Mouse (Mus musculus) cerebellum, adult 8-10 months (tissue): ENCODE measurements around the gene Slc24a3.

ENCODE experiments used
- DNase-seq: peaks from one replicate; pipeline ENCODE4 v3.0.0; 2022

Gene Slc24a3

DNA sequence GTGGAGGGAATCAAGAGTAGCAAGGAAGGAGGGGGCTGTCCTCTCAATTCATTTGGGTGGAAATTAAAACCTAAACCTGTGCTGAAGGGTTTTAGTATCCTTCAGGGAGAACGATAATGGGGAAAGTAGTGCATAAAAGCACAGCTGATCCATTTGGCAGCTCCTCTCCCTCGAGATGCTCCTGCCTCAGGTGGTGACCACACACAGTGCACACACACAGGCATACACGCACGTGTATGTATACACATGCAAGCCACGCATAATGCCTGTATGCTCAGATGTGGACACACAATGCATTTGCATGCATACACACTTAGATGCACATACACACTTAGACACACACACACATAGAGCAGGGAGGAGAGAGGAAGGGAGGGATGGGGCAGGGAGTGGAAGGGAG, 206.2 kb downstream of the Slc24a3 start:
- no peak for DNase-seq

DNA sequence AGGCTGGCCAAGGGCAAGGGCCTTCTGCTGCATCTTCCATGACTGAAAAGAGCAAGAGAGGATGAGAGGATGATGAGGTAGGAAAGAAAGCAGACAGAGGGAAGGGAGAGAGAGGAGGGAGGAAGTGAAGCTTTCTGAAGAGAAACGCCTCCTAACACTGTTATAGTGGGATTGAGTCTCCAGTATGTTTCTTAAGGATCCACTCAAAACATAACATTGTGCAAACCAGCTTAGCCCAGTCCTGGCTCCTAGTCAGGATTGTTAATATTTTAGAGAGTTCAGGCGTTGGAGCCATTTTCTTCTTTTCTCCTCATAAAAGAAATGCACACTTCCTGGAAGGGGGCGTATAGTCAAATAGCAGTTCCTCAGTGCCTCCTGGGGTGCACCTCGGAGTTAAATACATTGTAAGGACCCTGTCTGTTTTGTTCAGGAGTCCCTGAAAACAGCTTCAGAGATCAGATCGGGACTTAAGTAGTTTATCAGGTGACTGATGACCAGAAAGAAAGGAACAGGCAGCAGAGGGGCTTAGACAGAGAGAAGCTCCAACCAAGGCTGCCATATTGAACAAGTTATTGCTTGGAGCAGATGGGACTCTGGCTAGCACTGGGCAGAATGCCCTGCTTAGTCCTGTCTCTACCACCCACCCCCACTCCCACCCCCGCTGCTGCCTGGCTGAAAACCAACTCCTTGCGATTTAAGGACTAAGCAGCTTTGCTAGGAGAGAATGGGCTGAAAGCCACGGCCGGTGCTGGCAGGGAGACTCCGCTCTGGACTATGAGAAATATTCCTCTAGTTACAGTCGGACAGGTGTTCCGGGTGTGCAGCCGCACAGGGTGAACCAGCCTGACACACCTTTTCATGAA, 215.6 kb downstream of the Slc24a3 start:
- DNase-seq = peak; percentile 75

DNA sequence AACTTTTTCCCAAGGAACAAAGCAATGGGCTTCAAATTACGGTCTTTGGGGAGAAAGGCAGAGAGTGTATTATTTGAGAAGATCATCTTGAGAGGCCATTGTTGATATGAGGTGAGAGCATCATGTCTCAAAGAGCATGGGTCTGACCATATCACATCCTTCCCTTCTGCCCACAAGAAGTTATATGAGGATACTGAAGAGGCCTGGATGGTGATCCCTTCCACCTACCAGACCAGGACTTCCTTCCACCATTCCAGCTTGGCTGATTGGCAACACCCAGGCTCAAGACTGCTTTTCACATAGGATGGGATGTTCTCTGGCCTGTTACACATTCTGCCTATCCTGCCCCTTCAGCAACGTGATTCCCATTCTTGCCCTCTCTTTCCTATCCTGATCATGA, 216.7 kb downstream of the Slc24a3 start:
- DNase-seq = no peak

DNA sequence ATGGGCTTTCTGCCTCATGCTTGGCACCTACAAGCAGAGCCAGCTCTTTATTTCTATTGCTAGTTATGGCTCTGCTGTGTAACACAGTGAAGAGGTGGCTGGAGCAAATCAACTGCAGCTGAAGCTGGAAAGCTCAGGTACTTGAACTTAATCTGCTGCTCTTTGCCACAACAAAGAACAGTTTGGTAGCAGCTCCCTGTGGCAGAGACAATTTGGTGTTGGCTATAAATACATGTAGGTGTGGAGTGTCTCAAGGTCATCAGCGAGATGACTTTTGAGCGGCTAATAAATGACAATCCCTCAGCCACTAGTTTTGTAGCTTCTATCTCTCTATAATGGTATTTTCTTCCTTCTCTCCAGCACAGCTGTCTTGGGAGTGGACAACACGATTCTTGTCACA, 217.7 kb downstream of the Slc24a3 start:
- DNase-seq = no peak

DNA sequence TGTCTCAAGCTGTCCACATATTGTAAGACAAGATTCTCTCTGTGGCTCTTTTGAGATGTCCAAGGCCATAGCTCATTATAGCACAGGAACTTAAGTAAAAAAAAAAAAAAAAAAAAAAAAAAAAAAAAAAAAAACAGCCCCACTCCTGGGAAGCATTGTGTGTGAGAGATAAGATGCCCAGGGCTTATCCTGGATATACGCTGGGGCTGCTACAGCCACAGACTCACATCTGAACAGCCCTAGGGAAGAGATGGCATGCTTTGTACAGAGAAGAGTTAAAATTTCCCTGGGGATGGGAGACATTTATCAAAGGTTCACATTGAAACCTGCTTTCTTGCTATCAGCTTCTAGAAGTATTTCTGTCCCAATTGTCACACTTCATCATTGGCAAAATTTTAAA, 218.2 kb downstream of the Slc24a3 start:
- no peak for DNase-seq

DNA sequence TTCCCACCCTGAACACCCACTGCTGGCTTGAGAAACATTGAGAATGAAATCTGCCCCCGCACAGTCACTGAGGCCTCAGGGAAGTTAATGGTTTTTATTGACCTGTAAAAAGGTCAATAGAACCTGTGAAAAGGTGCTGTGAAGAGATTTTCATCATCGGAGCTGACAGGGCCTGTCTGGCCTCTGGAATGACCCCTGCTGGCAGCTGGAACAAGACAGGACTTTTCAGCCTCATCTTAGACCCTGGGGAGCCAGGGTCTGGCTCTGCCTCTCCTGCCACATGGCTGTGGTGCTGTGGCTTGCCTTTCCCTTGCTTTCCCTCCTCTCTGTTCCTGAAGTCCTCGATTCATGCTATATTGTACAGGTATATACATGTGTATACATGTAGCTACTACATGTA, 228.2 kb downstream of the Slc24a3 start:
- no peak for DNase-seq

DNA sequence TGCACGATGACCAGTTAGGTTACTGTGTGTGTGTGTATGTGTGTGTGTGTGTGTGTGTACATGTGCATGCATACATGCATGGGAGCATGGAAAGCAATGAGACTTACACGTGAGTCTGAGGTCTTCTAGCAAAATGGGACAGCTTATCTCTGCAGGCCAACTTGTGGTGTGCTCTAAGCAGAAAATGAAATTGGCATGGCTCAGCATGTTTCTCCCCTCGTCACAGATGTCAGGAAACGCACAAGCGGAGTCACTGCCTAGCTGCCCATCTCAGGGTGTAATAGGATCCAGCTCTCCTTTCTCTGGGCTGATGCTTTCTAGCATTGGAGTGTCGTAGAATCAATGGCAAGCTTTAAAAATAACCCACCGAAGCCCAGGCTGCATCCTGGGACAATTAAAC, 229.0 kb downstream of the Slc24a3 start:
- DNase-seq = no peak

DNA sequence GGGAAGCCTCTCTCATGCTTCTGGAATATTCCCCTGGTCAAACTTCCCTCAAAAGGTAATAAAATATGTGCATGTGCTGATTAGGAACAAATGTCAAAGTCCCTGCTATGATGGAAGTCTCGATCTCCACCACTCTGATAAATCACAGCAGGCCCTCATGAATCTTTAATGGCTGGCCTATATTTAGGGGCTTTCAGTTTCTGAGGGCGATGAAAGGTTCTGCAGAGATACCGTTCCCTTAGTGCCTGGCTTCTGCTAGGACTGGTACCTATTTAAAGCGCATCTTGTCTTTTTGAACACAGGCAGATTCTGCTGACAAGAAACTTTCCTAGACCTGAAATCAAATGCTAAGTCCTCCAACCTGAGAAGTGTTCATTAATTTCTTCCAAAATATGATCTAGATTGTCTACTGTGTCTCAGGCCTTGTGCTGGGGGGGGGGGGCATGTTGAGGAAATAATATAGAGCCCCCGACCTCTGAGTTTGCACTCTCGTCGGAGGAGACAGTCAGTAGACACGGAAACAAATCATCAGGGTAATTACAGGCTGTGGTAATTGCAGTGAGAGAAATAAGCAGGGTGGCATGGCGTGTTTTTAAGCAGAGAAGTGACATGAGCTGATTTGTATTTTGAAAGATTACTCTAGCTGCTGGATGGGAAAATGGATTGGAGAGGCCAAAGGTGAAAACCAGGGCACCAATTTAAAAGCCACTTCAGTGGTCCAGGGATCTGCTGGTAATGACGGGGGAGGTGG, 230.1 kb downstream of the Slc24a3 start:
- DNase-seq = no peak

DNA sequence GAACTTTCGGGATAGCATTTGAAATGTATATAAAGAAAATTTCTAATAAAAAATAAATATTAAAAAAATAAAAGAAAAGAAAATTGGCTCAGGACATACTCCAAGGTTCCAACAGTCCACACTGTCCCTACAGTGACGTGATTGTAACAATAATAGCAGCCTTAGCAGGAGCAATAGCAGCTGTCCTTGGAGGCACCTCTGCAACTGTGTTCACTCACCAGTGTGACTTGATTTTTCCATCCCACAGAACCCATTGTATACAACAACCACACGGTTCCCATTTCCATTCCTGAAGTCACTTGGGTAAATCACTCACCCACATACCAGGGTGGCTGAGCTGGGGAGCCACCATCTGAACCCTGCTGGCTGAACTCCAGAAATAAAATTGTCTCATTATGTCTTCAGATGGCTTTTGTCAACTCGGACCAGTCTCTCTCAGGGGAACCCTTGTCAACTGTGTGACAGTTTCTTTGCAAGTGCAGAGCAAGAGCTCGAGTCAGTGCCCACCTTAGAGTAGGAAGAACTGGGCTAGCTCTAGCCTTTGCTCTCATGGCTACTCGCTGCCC, 233.8 kb downstream of the Slc24a3 start:
- DNase-seq = no peak

DNA sequence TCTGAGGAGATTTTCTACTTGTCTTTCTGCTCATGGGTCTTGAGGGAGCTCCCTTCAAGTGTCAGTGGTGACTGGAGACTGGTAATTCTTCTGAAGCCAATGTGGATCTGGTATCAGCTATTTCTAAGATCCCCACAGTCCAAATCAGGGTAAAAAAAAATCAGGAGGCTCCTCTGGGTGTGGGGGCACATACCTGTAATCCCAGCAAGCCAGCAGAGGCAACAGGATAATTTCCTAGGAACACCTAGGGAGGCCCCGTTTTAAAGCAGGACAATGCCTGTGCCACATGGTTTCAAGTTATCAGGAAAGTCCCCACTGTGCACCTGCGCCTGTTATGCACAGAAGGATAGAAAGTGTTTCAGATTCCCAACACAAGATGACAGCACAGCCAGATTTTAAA, 234.4 kb downstream of the Slc24a3 start:
- no peak for DNase-seq

DNA sequence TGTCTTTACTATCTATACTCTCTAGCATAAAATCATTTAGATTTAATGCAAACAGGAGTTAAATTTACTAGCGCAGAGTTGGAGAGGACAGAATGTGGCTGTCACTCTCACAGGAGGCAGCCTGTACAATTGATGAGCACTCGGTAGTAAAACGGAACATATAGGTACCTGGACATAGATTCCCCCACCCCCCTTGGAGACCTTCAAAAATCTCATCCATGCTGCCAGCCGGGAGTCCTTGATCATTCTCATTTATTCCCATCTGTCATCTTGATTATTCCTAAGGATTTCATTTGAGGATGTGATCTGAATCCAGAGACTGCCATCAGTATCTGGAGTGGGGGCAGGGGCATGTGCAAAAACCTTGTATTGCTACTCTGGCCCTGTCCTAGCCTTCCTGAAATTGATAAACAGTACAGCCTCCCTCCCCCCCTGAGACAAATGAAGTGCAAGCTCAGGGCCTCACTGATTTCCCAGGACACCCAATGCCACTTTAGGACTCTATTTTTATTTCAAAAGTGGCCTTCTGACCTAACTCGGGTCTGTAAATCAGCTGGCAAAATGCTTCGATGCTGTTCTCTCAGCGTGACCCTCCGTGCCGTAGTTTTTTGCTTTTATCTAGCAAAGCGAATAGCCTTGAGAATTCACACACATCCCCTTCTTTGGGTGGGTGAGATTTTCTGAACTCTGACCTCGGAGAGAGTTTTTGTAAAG, 237.4 kb downstream of the Slc24a3 start:
- no peak for DNase-seq

DNA sequence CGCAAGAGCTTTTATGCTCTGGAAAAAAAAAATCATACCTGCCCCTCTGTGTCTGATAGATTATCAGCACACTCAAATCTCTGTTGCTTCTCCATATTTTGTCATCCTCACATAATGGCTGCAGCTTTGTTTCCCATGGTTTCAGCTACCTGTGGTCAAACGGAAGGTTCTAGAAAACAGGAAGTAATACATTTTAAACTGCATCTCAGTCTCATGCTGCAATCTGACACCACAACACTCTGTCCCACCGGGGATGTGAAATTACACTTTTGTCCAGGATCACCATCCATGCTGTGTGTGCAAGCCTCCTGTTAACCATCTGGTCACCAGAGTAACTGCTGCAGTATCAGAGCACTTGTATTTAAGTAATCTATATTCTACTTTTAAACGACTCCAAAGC, 238.2 kb downstream of the Slc24a3 start:
- no peak for DNase-seq

DNA sequence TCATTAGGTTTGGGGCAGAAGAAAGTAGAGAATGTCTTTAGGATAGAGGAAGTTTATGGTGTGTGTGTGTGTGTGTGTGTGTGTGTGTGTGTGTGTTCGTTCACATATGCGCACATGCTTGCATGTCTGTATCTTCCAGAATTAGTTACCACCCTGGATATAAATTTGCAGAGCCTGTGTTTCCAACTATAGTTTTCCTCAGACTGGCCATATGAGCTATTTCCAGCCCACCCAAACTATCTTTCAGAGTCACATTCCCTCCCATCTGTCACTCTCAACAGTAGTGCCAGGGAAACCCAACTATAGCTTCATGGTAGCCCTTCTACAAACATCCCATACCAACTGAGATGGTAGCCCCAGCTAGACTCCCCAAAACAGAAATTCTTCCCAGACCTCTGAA, 250.2 kb downstream of the Slc24a3 start:
- no peak for DNase-seq

DNA sequence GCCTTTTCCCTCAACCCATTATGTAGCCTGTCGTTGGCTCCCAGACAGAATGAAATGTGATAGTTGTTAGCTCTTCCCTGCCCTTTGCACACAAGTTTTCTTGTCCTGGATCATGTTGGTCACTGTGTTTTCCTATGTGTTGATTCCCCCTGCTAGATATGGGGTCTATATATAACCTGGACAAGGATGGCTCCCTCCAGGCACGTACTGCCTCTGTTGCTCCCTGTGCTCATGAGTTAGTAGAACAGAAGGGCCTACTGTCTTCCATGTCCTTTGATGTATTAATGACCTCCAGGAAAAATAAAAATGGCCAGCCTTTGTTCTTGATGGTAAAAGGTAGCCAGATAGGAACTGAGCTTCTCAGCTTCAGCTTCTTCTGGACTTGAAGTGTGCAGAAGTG, 251.5 kb downstream of the Slc24a3 start:
- DNase-seq = no peak

DNA sequence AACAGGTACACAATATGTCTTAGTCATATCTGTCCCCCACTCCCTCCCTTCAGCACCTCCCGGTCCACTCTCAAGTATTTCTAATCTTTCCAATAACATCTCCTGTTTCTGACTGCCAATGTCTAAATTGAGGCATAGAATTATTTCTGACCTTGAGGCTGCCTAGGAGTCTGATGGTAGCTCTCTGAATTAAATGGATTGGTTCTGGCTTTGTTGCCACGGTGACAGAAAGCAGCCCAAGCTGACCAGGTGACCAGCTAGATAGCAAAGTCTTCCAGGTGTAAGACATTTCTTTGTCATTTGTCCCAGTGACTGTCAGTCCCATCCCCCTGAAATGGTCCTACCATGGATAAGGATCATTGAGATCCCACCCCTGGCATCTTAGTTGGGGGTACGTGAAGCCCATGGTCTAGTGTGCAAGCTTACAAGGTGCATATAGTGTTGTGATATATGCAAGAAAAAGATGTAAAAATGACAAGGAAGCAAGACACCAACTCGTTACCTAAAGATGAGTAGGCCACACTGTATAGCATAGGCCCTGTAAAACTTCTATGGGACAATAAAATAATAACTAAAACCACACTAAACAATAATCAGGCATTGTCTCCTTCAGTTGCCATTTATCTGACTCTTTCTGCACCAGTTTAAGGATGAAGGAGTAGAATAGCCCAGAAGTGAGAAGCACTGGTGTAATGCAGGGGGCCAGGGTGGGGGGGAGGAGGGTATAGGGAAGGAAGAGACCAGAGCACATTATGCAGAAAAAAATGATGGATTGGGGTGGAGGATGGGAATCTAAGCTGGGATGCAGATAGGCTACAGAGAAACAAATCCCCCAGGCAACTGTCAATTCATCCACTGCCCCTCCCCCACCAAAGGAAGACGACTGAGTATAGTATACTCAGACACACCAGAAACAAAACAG, 253.7 kb downstream of the Slc24a3 start:
- DNase-seq = no peak

DNA sequence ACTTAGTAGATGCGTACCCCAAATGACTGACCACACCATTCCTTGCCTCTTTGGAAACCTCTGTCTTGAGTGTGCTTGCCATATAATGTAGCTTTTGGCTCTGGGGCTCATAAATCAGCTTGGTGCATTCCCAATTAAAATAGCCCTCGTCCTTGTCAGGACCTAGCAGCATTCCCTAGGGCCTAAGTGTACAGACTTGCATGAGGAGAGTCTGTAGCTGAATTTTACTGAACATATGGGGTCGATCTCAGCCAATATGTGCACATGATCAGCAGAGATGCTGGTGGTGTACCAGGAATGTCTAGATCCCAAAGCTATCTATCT, 254.3 kb downstream of the Slc24a3 start:
- no peak for DNase-seq

DNA sequence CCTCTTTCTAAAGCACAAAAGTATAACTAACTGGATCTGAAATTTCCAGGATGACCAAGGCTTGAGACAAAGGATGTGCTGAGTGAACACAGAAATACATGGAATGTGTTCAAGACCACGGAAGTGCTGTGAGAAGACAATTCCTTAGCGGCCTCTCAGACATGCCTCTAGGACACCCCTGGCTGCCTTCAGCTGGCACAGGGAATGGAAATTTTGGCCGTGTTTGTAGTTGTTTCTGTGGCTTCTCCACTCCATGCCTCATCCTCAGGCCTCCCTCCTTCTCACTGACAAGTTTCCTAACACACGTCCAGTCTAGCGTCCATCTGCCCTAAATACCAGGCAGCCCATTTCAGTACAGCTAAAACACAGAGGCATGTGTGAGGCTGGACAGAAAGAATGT, 262.4 kb downstream of the Slc24a3 start:
- DNase-seq = no peak

DNA sequence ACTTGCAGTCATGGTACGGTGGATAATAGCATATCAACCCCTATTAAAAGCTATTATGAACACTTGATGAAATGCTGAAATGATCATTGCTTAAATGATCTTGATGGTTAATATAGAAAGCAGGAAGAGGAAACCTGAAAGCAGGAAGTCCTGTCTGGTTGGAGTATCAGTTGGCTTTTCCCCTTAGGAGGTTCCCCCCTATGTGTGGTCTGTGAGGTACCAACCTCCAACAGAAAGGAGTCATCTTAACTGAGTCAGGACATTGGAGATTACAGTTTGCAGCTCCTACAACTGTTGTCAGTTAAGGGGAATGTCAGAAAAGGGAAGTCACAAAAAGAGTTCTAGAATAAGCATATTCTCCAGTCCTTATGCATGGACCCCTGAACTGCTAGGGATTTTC, 266.5 kb downstream of the Slc24a3 start:
- no peak for DNase-seq

DNA sequence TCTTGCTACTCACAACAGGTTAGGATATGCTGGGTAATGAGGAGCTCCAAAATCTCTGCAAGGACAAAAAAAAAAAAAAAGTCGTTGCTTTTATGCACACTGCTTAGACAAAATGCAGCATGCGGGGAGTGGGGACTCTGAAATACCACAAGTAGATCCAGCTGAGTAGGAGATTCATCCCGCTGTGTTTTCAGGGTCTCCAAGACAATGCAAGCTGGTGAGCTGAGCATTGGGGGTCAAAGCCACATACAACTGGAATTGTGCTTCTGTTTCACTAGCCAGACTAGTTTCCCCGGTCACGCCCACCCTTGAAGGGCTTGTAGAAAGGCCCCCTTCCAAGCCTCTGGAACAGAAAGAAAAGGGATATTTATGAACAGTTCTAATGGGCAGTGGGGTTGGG, 270.8 kb downstream of the Slc24a3 start:
- DNase-seq = no peak

DNA sequence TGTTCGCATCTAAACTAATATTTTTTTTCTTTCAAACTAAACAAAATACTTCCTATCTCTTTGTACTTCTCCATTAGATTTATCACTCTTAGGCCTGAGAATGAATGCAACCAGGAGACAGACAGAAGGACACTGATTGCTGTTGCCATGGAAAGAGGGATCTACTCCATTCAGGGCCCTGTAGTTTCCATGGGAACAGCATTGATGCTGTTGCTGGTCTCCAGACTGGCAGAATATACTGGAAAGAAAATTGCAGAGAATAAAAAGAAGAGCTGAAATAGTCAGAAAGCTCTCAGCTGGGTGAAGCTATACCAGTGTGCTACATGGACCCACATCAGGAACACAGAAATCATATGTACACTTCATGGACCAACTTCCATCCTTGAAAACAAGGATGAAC, 272.2 kb downstream of the Slc24a3 start:
- DNase-seq = no peak

DNA sequence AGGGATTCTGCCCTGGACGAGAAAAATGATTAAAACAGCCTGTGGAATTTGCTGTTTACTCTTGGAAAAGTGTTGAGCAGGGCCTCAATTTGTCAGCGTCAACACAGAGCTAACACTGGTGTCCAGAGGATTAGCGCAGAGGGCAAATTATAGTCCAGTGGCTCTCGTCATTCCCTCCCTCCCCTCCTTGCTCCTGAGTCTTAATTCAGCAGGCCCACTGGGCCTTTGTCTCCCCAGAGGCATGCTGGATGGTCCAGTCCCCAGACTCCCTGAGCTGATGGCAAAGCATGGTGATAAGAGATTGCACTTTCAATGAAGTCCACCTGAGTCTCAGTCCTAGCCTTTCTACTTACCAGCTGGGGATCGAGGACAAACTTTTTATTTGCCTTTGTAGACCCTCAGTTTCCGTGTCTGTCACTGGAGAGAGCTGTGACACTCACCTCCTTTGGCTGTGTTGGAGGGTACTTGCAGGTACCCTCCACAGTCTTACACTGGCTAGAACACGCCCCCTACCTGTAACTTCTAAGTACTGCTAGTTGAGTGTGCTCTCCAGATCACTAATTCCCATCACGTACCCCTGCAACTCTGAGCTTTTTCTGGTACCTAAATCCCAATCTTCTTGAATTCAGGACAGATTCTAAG, 289.7 kb downstream of the Slc24a3 start:
- DNase-seq = no peak

DNA sequence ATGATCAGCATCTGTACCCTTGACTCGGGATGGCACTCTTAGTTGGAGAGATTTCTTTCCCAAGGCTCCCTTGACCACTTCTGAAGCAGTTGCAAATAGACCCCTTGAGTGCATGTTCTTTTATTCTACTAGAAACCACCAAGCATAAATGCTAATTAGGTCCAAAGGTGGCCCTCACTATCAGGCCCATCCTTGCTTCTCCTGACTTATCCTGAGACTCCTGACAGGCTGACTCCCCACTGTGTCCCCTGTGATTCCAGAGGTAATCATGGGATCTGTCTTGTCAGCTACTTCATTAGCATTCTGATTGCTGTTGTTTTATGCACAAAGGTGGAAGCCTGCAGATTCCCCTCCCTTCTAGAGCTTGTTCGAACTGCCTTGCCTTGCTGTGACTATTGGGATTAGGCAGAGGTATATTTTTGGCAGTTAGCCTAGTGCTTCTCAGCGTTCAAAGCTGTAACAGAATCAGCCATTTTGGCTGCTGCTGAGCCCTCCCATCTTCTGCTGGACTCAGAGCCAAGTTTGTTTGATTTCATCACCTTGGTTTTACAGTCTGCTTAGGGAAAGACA, 293.4 kb downstream of the Slc24a3 start:
- no peak for DNase-seq
